ENCODE assay signal across 17 mouse cellular contexts in genomic region chr6:91579666-91580065, GRCm38 (mm10).
DNase-seq lines count a peak whose midpoint lies in the region.
"Had no signal": no experiment of that assay in that cellular context is flagged by ENCODE, and none has a peak within 500 bp of the region (broad histone marks: within the 10 kb centered on the region; RNA-seq: fewer than 3 reads in every experiment).

No protein-coding gene starts in this region.

- DNase-seq in adrenal gland, adult (ENCODE audit: inconsistent age in 2 of 2, low spot score in 1 of 2): peak; percentile 56 to 64
- no peak for DNase-seq in adrenal gland, adult 18-20 months (ENCODE audit: low spot score in 2 of 2)
- DNase-seq in adrenal gland, postnatal 25 days: peak; percentile 26
- DNase-seq in adrenal gland, adult 8-10 months: no peak
- DNase-seq in 3134 (ENCODE audit: extremely low read depth, insufficient read length, low spot score): peak; percentile 51
- DNase-seq in fibroblast of lung, adult 2 months (ENCODE audit: low read depth): peak; percentile 88
- DNase-seq in adipocyte (ENCODE audit: low spot score): no peak
- DNase-seq: cerebellum, adult 11-12 months; cerebellum, adult 8-10 months; cerebellum, postnatal 10 days; cerebellum, postnatal 36 days; forebrain, postnatal 0 days; gastrocnemius, postnatal 36 days; heart, adult 2 months; heart, postnatal 14 days; heart, postnatal 4 days; kidney, adult 18-20 months had no signal

Comparison
In these comparisons a context has a peak if more than half of its experiments do, and no peak if none do; other contexts are left out.
1. DNase-seq: peak in adrenal gland, adult (2 of 2), adrenal gland, postnatal 25 days (single experiment), 3134 (single experiment) and fibroblast of lung, adult 2 months (single experiment); none in adrenal gland, adult 18-20 months (0 of 2), adrenal gland, adult 8-10 months (single experiment) and adipocyte (single experiment).